Mouse (Mus musculus): ENCODE results near the gene Fam193b. TPM values are rescaled to one million over a fixed set of nuclear protein-coding genes. Genes with fewer than 3 reads are reported as not detected.

Gene Fam193b
- polyA plus RNA-seq, 1 experiment from 2014 or later = 48.3 TPM

DNA sequence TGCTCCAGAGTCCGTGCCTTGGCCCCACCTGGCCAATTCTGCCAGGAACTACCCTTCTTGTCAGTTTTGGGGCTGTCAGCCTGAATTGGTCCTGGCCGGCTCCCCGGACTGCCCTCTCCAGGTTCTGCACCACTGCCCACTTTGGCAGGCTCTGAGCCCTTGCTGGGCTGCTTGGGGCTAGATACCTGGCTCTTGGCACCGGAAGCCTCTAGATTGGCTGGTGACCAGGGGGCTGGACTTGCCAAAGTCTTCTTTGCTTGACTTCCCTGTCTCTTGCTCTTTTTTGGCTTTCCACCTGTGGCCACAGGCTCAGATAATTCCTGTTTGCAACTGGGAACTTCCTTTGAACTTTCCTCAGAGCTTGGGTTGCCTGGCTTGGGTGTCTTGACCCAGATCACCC lies 28.0 kb downstream of the Fam193b start:
- H3K27me3 ChIP-seq (ENCODE audit: control insufficient read depth, insufficient read depth, low read depth, low read length) = no peaks in the 10 kb centered on the region
- H3K4me2 ChIP-seq (ENCODE audit: low read length) = no peak overlapping the region
- no peak for ATAC-seq
- no peaks in the 10 kb centered on the region for H3K9me3 ChIP-seq (replicated peaks; ENCODE audit: control insufficient read depth, low read length, poor library complexity, severe bottlenecking)
- H3K36me3 ChIP-seq (ENCODE audit: control insufficient read depth, insufficient read depth, low read length) = peaks cover 38% of the 10 kb centered on the region
- no peak overlapping the region for H3K27ac ChIP-seq (ENCODE audit: low read length)
- H3K9ac ChIP-seq (ENCODE audit: low read depth, low read length) = no peak overlapping the region
- no peaks in the 10 kb centered on the region for H3K4me1 ChIP-seq (ENCODE audit: control insufficient read depth, insufficient read depth, low read length)
- H3K4me3 ChIP-seq (ENCODE audit: low read depth, low read length) = no peak overlapping the region
- WGBS = 92% methylated on average over 4 of the region's 4 CpGs

DNA sequence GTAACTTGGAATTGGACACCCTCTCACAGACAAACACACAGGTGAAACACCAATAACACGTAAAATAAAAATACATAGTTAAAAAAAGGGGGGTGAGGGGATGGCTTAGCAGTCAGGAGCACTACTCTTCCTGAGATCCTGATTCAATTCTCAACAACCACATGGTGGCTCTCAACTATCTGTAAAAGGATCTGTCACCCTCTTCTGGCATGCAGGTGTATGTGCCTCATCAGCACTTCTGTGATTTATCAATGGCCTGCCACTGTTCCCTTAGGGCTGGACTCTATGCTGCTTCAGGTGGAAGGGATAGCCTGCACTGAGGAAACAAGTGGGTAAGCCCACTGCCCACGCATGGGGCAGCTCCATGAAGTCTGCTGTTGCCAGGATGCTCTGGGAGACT lies 30.0 kb downstream of the Fam193b start:
- Histone ChIP-seq H3K27me3 (ENCODE audit: control insufficient read depth, insufficient read depth, low read depth, low read length) (no peaks in the 10 kb centered on the region), H3K4me1 (ENCODE audit: control insufficient read depth, insufficient read depth, low read length) (peaks cover 5% of the 10 kb centered on the region), H3K27ac (ENCODE audit: low read length) (no peak overlapping the region), H3K4me2 (ENCODE audit: low read length) (no peak overlapping the region), H3K9ac (ENCODE audit: low read depth, low read length) (no peak overlapping the region), H3K9me3 (replicated peaks; ENCODE audit: control insufficient read depth, low read length, poor library complexity, severe bottlenecking) (no peaks in the 10 kb centered on the region), H3K4me3 (ENCODE audit: low read depth, low read length) (no peak overlapping the region), H3K36me3 (ENCODE audit: control insufficient read depth, insufficient read depth, low read length) (peaks cover 38% of the 10 kb centered on the region)
- no peak for ATAC-seq
- whole genome bisulfite sequencing = 88% methylated on average over 2 of the region's 2 CpGs

DNA sequence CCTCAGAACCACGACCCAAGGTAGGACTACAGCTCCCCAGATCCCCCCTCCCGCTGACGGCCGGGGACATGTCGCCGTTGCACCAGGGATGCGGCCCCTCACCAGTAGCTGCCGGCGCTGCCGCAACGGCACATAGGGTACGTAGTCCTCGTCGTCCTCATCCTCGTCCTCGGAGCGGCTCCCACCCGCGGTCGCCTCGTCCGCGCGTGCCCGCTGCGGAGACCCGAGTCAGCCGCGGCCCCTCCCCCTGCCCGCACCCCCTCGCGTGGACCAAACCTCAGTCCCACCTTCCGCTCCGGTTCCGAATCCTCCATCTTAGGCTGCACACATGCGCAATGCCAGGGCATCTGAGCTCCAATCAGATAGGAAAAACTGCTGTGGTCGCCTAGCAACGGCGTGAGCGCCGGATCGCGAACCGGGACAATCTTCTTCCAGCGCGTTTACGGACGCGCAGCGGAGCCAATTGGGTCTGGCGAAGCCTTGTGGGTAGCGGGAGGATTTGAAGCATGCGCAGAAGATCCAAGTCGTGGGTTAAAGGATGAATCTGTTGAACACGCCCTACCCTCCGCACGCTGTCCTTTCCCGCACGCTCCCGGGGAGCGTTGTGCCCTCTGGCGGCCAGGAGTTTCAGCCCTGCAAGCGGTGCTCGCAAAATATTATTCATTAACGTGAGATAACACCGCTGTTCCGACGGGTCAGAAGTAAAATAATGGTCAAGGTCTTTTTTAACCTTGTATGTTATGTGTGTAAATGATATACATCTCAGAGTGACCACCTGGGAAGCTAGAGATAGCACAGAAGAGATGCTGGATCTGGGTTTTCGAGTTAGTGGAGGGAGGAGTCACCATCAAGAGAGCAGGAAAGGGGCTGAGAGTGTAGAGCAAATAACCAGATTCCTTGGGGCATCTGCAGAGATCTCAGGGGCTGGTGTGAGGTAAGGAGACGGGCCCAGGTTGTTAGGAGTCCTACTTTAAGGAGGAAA lies 34.4 kb downstream of the Fam193b start, which contains the start of gene Ddx41:
Gene Ddx41, minus strand, starts transcription at position 465 of the 982 bp plus-strand sequence.
- H3K4me2 ChIP-seq (ENCODE audit: low read length) = peak within 1 kb of the TSS; percentile 66
- H3K27ac ChIP-seq (ENCODE audit: low read length) = peak within 1 kb of the TSS; percentile 88
- peak; percentile 98 for ATAC-seq
- peaks cover 36% of the 10 kb centered on the region for H3K36me3 ChIP-seq (ENCODE audit: control insufficient read depth, insufficient read depth, low read length)
- peaks cover 15% of the 10 kb centered on the region for H3K4me1 ChIP-seq (ENCODE audit: control insufficient read depth, insufficient read depth, low read length)
- H3K9ac ChIP-seq (ENCODE audit: low read depth, low read length) = peak within 1 kb of the TSS; percentile 90
- no peaks in the 10 kb centered on the region for H3K9me3 ChIP-seq (replicated peaks; ENCODE audit: control insufficient read depth, low read length, poor library complexity, severe bottlenecking)
- H3K27me3 ChIP-seq (ENCODE audit: control insufficient read depth, insufficient read depth, low read depth, low read length) = no peaks in the 10 kb centered on the region
- WGBS = 1% methylated on average over 70 of the region's 70 CpGs
- H3K4me3 ChIP-seq (ENCODE audit: low read depth, low read length) = peak within 1 kb of the TSS; percentile 88

DNA sequence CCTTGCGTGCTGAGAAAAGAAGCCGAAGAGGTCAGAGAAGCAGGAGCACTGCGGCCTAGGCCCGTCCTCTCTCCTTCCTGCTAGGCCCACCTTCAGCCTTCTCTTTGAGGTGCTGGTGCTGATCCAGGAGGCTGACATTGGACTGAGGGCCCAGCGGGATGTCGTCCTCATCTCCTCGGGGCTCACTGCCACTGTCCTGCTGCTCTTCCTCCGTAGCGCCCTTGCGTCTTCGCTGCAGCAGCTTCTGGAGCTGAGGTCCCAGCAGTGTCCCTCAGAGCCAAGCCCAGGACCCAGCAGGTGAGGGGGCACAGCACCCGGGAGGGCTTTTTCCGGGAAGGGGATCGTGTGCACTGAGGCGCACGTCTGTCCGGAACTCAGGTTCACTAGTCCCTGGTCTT lies 35.1 kb downstream of the Fam193b start:
- H3K4me2 ChIP-seq (ENCODE audit: low read length) = peak overlapping the region; percentile 66
- peaks cover 35% of the 10 kb centered on the region for H3K36me3 ChIP-seq (ENCODE audit: control insufficient read depth, insufficient read depth, low read length)
- ATAC-seq = no peak; the same call in 1 of the 2 replicates
- H3K27ac ChIP-seq (ENCODE audit: low read length) = peak overlapping the region; percentile 88
- WGBS = 16% methylated on average over 17 of the region's 17 CpGs
- no peaks in the 10 kb centered on the region for H3K9me3 ChIP-seq (replicated peaks; ENCODE audit: control insufficient read depth, low read length, poor library complexity, severe bottlenecking)
- H3K9ac ChIP-seq (ENCODE audit: low read depth, low read length) = peak overlapping the region; percentile 90
- peak overlapping the region; percentile 88 for H3K4me3 ChIP-seq (ENCODE audit: low read depth, low read length)
- no peaks in the 10 kb centered on the region for H3K27me3 ChIP-seq (ENCODE audit: control insufficient read depth, insufficient read depth, low read depth, low read length)
- H3K4me1 ChIP-seq (ENCODE audit: control insufficient read depth, insufficient read depth, low read length) = peaks cover 15% of the 10 kb centered on the region

DNA sequence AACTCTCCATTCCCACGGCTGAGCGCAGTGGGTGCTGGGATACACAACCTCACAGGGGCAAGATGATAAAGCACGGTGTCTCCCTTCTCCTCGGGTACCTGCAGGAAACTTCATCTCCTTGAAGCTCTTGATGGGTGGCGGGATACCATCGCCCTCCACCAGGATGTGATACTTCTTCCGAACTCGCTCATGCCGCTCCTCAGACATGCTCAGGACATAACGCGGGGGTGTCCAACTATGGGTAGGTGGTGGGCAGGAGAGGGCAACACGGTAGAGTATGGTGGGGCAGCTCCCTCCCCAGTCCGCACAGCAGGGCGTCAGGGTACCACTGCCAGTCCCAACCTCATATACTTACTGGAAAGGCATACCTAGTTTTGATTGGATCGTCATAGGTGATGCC lies 35.7 kb downstream of the Fam193b start:
- H3K27ac ChIP-seq (ENCODE audit: low read length) = no peak overlapping the region
- peaks cover 15% of the 10 kb centered on the region for H3K4me1 ChIP-seq (ENCODE audit: control insufficient read depth, insufficient read depth, low read length)
- H3K27me3 ChIP-seq (ENCODE audit: control insufficient read depth, insufficient read depth, low read depth, low read length) = no peaks in the 10 kb centered on the region
- H3K4me2 ChIP-seq (ENCODE audit: low read length) = peak overlapping the region; percentile 66
- H3K36me3 ChIP-seq (ENCODE audit: control insufficient read depth, insufficient read depth, low read length) = peaks cover 40% of the 10 kb centered on the region
- H3K9me3 ChIP-seq (replicated peaks; ENCODE audit: control insufficient read depth, low read length, poor library complexity, severe bottlenecking) = no peaks in the 10 kb centered on the region
- peak overlapping the region; percentile 88 for H3K4me3 ChIP-seq (ENCODE audit: low read depth, low read length)
- peak overlapping the region; percentile 90 for H3K9ac ChIP-seq (ENCODE audit: low read depth, low read length)
- no peak for ATAC-seq
- WGBS = 92% methylated on average over 15 of the region's 15 CpGs

DNA sequence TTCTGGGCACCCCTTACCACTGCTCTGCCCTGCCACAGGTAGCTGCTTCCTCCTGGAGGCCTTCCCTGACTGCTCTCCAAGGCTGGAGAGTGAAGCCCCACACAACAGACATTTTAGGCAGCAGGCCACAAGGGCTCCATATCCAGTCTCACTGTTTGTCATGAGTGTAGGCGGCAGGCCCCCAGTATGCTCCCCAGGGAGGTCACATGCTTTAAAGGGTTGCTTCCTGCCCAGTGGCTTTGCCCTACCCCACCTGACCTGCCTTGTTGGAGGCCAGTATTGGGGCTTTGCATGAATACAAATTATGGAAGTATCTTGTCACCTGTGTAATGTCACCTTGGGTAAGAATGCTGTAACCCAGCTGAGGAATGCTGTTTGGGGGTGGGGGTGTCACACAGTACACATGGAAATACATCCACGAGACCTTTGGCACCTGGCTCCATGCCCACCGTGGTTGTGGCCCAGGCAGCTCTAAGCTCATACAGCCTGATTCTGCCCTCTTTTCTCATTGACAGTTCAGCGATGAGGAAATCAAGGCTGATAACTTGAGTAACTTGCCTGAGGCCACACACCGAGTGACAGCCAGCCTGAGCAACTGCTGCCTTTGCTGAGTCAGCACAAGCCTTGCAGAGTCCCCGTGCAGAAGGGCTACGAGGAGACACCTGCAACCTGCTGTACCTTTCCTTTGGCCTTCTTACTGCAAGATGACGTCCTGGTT lies 41.6 kb downstream of the Fam193b start, which contains the start of gene Dok3:
Gene Dok3, minus strand, starts transcription at position 99 of the 718 bp plus-strand sequence.
- no peaks in the 10 kb centered on the region for H3K27me3 ChIP-seq (ENCODE audit: control insufficient read depth, insufficient read depth, low read depth, low read length)
- no peak within 1 kb of the TSS for H3K27ac ChIP-seq (ENCODE audit: low read length)
- 90% methylated on average over 8 of the region's 8 CpGs for WGBS
- H3K9me3 ChIP-seq (replicated peaks; ENCODE audit: control insufficient read depth, low read length, poor library complexity, severe bottlenecking) = no peaks in the 10 kb centered on the region
- peaks cover 28% of the 10 kb centered on the region for H3K36me3 ChIP-seq (ENCODE audit: control insufficient read depth, insufficient read depth, low read length)
- H3K9ac ChIP-seq (ENCODE audit: low read depth, low read length) = no peak within 1 kb of the TSS
- no peaks in the 10 kb centered on the region for H3K4me1 ChIP-seq (ENCODE audit: control insufficient read depth, insufficient read depth, low read length)
- H3K4me2 ChIP-seq (ENCODE audit: low read length) = no peak within 1 kb of the TSS
- no peak within 1 kb of the TSS for H3K4me3 ChIP-seq (ENCODE audit: low read depth, low read length)
- no peak for ATAC-seq

DNA sequence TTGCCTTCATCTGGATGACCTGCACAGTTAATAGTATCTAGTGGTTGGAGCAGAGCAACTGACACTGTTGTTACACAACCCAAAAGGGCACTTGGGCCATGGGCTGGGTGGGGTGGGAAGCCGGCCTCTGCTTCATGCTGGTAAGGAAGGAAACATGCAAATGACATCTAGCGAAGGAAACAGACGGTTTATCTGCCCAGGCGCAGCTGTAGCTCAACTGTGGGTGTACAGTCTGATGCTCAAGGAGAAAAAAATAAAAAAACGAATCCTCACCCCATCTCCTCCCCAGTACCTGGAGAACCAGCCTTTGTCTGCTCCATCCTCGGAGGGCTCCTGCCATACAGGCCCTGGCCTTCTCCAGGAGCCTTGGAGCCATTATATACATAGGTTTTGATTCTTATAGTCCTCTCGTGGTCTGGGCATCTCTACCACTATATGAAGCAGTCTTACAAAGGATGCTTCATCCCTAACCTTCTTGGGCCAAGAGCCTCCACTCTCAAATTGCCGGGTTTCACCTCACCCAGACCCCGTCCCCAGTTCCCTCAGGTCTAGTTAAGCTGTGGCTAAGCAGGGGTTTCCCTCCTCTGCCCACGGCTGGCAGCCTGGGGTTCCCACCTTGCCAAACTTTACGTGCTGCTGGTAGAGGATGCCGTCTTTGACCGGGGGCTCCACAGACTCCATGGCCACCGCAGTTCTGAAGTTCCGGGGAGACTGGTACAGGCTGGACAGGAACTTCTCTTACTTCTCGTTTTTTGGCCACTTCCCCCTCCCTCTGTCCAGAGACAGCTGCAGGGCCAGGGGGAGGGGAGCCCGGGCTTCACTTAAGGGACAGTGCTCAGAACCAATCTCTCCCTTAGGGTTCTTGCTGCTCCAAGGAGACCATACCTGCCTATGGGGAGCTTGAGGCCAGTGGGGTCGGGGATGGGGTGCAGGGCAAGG lies 42.8 kb downstream of the Fam193b start:
- peaks cover 20% of the 10 kb centered on the region for H3K36me3 ChIP-seq (ENCODE audit: control insufficient read depth, insufficient read depth, low read length)
- no peaks in the 10 kb centered on the region for H3K4me1 ChIP-seq (ENCODE audit: control insufficient read depth, insufficient read depth, low read length)
- no peaks in the 10 kb centered on the region for H3K27me3 ChIP-seq (ENCODE audit: control insufficient read depth, insufficient read depth, low read depth, low read length)
- H3K27ac ChIP-seq (ENCODE audit: low read length) = no peak overlapping the region
- no peak overlapping the region for H3K4me3 ChIP-seq (ENCODE audit: low read depth, low read length)
- no peak overlapping the region for H3K4me2 ChIP-seq (ENCODE audit: low read length)
- 79% methylated on average over 18 of the region's 18 CpGs for WGBS
- H3K9ac ChIP-seq (ENCODE audit: low read depth, low read length) = no peak overlapping the region
- no peaks in the 10 kb centered on the region for H3K9me3 ChIP-seq (replicated peaks; ENCODE audit: control insufficient read depth, low read length, poor library complexity, severe bottlenecking)
- ATAC-seq = no peak

DNA sequence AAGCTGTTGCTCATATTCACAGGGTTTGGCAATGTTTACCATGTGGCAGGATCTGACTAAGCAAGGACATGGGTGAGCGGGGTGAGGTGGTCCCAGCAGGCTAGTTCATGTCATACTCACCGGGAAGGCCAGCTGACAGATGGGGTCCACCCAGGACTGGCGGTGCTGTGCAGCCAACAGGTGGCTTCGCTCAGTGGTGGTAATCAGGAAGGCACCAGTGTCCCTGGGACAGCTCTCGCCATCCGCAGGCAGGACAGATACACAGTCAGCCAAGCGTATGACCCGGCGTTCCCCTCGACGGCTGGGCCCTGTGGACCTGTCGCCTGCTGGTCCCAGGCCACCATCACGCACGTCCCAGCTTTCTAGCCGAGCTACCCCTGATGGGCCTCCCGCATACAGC lies 43.7 kb downstream of the Fam193b start:
- Histone ChIP-seq H3K9me3 (replicated peaks; ENCODE audit: control insufficient read depth, low read length, poor library complexity, severe bottlenecking) (no peaks in the 10 kb centered on the region), H3K27ac (ENCODE audit: low read length) (no peak overlapping the region), H3K27me3 (ENCODE audit: control insufficient read depth, insufficient read depth, low read depth, low read length) (no peaks in the 10 kb centered on the region), H3K4me3 (ENCODE audit: low read depth, low read length) (no peak overlapping the region), H3K36me3 (ENCODE audit: control insufficient read depth, insufficient read depth, low read length) (peaks cover 16% of the 10 kb centered on the region), H3K4me1 (ENCODE audit: control insufficient read depth, insufficient read depth, low read length) (no peaks in the 10 kb centered on the region), H3K4me2 (ENCODE audit: low read length) (no peak overlapping the region), H3K9ac (ENCODE audit: low read depth, low read length) (no peak overlapping the region)
- ATAC-seq = no peak
- WGBS = 86% methylated on average over 16 of the region's 16 CpGs
